Mouse (Mus musculus) lung, postnatal 4 days (tissue): ENCODE results near the gene Adamts2.
A peak's percentile ranks its signal among the peaks of the same experiment; 100 is the strongest.

Experiments
- DNase-seq, 2 experiments: peaks; one replicate each; pipeline ENCODE4 v3.0.0; 2021

Gene Adamts2

DNA sequence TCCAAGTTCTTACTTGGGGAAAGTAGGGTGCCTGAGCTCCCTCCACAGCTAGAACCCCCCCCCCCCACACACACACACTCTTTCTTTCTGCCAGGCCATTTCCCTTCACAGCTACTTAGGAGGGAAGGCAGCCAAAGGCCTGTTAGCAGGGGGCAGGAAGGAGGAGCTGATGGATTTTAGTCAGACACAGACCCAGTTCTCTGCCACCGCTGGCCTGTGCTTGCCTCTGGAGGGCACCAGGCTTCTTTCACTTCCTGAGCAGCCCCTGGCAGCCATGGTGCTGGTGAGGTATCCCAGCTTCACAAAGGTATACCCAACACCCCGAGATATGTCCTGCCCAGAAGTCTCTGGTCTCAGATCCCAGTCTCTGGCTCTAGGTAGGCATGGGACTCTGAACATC, 22.4 kb downstream of the Adamts2 start:
- peak; percentile 63 to 83 for DNase-seq

DNA sequence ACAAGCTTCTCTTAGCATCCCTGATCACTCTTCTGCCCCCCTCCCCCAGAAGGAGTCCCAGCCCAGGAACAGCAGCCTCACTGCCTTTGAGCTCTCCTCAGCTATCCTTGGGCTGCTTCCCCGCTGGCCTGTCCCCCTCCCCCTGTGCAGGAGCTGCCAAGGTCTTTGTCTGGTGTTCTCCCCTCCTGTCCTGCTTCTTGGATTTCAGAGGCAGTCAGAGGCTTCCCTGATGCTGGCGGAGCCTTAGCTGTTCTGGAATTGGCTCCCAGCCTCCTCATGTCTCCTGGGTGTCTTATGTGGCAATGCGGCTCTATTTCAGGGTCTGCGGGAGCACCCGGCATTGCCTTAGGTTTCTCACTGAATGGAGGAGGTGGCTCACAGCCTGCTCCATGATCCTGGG, 22.8 kb downstream of the Adamts2 start:
- peak in 1 of 2 experiments; percentile 74 for DNase-seq

DNA sequence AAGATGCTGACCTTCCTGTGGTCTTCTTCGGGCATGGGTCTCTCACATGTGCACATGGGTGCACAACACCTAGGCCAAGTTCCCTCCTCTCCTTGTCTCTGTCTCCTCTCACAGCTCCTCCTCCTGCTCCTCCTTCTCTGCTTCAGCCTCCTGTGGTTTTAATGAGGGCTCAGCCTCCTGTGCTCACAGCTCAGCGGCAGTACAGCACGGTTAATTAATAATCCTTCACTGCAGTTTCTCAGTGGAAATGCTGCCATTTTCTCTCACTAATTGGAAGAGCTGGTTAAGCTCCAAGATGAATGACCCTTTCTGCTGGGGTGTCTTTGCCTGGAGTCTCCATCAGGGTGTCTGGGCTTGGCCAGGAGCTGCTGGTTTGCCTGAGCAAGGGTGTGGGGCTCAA, 27.0 kb downstream of the Adamts2 start:
- DNase-seq = no peak

DNA sequence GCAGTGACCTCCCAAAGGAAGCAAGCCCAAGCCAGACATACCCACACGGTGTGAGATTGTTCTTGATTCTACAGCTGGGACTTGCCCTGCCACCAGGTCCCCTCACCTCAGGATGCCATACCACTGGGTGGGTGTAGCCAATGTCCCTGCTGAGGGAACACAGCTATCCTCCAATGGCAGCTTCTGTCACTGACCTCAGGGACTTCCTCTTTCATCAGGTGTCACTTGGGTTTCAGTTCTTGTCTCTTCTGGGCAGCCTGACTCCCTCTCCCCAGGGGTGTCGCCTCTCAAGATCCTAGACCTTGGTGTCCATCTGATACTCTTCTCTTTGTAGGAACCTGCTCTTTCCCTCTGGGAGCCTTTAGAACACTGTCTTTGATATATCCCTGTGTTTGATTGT, 28.6 kb downstream of the Adamts2 start:
- no peak for DNase-seq

DNA sequence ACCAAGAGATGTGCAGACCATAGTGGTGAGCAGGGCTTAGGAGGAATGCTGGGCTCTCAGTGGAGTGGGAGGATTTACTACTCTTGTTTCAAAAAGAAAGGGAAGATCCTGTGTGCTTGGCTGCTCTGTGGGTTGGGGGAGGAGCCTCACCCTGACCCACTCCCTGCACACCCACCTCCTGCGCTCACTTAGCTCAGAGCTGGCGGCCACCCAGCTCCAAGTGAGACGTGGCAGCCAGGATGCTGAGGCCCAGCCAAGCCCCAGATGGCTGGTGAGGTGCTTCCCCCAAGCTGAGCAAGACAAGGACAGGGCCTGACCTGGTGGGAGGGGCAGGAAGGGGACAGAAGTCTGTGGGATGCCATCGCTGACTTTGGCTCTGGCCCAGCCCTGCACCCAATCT, 30.4 kb downstream of the Adamts2 start:
- peak; percentile 77 to 91 for DNase-seq

DNA sequence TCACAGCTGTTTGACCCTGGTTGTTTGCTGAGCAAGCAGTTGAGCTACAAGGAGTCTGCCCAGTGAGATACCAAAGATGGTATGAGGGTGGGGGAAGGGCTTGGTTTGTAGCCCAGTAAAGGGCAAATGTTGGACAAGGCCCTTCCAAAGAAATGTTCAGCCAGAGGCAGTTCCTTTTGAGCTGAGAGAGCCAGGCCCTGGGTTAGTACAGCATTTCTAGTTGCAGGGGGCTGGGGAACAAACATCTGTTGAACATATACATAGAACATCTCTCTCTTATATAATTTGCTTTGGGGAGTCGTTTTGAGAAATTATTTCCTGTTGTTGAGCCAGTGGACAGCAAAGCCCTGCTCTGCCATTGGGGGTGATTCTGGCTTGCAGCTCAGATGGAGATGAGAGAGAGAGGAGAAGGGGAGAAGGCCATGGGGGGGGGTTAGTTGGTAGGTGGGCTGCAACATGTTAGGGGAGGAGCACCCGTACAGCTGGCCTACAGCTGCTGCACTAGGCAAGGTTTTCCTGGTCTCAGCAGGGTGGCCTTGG, 33.2 kb downstream of the Adamts2 start:
- peak in 1 of 2 experiments; percentile 68 for DNase-seq

DNA sequence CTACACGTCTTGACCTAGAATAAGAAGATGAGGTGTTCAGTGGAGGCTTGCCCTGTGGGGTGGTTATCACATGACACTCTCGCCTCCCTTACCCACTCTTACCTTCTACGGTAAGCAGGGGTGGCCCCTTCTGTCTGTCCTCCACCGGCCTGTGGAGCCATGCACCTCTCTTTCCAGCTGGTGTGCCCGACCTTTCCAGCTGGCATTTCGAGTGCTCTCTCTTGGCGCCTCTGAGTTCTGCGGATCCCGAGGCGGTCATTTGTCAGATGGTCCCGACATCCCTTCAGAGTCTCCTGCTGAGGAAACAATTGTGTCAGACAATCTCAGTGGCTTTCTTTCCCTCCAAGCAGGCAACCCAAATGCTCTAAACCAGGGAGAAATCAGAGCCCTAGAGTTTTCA, 35.1 kb downstream of the Adamts2 start:
- no peak for DNase-seq

DNA sequence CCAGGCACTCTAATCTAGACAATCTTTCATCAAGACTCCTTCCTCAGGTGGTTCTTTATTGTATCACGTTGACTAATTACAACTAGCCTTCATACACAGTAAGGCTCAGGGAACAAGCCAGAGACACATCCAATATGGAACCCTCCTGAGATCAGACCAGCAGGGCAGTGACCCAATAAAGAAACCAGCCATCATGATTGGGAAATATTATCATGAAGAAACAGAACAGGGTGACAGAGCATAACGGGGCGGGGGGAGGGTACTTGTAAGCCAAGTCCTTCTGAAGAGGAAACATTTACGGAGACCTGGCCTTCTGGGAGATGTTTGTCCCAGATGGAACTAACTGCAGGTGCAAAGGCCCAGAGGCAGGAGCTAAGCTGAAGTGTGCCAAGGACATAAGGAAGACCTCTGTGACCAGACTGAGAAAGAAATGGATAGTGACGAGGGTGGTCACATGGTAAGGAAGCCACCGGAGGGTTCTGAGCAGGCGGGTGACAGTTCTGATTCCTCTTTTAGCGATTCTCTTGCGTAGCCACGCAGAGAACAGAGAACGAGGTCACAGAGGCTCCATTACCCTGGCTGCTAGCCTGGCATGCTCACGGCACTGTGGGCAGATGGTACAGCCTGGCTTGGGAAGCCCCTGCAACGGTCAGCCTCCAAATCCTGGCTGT, 36.4 kb downstream of the Adamts2 start:
- no peak for DNase-seq

DNA sequence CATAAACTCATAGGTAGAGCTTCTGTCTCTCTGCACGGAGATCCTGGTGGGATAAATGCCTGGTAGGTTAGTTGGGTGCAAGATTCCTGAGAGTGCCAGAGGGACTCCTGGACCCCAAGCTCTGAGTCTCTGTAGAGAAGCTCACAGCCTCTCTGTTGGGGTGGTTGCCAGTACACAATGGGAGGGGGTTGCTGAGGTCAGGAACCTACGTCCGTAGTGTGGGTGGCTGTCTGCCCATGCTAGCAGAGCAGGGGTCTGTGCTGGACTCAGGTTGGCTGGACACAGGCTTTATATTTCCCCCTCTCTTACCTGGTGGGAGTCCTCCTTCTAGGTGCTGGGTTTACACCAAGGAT, 37.0 kb downstream of the Adamts2 start:
- no peak for DNase-seq

DNA sequence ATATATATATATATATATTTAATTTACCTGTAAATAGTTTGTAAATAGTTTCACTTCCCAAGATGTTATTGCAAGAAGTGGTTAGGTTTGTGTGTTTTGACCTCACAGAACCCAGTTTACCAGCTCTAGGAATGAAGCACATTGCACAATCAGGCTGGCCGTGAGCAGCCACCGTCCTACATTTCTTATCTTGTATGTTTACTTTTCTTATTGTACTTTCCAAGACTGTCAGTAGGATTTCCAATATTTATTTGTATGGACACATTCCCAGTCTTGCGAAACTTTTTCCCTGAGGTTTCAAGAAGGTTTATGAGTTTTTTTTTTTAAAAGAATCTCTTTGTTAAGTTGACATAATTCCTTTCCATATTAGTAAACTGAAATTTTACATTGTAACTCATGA, 40.7 kb downstream of the Adamts2 start:
- DNase-seq = no peak

DNA sequence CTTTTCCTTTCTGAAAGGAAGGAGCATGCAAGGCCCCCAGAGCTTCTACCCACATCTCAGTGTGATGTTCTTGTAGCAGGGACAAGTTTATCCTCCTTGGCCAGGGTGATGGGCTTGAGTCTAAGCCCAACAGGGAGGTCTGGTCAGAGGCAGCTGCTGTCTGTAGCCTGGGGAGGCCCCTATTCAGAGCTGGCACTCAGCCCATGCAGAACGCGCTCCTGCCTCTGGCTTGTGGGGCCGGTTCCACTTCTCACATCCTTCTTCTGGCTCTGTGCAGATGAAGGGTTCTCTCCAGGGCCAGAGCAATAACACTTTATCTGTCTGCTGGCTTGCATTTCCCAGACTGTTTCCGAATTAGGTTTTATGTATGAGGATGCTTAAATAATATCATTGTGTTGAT, 44.3 kb downstream of the Adamts2 start:
- peak; percentile 56 to 87 for DNase-seq

DNA sequence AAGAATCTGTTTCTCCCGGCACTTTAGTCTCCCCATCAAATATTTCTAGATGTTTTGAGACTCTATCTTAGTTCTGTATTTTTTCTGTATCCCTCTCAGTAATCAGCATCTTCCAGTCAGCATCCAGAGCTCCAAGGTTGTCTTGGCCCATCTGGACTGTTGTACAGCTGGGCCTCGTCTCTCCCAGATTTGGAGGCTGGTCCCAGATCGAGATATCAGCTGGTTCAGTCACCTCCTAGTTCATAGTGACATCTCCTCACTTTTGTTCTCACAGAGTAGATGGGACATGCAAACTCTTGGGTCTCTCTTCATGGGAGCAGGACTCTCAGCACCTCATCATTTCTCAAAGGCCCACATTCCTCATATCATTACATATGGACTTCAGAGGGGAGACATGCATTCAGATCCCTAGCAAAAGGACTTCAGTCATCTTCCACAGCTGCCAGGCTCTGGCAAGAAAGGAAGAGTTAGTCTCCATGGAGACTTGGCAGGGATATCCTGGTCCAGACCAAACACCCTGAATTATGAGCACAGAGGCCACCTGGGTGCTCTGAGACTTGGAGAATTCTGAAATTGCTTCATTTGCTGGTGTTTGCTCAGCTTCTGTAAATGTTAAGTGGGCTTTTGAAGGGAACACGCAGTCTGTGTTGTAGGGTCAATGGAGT, 46.4 kb downstream of the Adamts2 start:
- DNase-seq = no peak

DNA sequence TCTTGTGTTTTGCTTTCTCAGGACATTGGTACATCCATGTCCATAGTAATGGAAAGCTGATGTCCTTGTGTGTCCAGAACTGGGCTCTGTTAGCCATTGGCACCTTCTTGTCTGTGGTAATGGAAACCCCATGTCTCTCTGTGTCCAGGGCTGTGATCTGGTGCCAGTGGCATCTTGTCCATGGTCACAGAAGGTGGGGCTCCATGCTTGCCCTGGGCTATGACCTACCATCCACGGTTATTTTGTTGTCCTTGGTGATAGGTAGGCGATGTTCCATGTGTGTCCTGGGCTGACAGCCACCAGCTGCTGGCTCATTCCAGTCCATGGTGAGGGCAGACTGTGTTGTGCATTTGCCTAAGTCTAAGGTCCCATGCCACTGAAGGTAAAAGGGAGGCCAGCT, 48.2 kb downstream of the Adamts2 start:
- no peak for DNase-seq

DNA sequence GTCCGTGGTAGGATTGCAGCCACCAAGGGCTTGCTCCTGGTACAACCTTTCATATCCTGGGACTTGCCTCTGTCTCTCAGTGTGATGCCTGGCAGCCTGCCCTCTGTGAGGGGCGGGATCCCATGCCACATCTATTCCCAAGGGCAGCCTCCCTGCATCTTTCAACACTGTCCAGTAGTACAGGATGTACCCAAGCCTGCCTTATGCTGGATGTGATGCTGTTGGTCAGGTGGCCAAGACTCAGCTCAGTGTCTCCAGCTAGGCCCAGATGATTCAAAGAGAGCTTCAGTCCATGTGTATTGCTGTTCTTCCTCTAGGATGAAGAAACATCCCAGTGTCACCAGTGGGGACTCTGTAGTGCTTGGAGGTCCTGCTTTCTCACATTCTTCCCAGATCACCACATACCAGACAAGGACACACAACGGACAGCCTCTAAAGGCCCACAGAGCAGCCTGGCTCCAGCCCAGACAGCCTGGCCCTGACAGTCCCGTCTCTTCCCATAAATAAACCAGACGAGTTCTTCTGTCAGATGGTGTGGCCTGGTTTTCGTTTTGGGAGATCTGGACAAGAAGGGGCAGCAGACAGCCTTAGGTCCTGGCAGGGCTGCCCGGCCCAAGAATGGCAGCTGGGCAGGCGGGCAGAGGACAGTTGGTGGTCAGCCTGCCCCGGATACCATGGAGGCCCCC, 52.0 kb downstream of the Adamts2 start:
- peak in 1 of 2 experiments; percentile 69 for DNase-seq

DNA sequence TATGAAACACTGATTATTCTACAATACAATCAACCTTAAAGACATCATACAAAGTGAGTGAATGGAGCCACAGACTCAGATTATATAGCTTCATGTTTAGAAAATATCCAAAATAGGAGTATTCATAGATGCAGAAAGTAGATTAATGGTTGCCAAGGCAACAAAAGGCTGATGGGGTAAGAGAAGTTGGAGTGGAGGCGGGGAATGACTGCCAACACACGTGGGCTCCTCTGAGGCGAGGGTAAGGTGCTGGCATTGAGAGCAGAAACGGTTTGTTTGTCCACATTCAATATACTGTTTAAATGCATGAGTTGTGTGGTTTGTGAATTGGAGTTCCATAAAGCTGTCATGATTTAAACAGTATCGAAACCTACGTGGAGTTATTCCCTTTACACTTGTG, 56.9 kb downstream of the Adamts2 start:
- no peak for DNase-seq

DNA sequence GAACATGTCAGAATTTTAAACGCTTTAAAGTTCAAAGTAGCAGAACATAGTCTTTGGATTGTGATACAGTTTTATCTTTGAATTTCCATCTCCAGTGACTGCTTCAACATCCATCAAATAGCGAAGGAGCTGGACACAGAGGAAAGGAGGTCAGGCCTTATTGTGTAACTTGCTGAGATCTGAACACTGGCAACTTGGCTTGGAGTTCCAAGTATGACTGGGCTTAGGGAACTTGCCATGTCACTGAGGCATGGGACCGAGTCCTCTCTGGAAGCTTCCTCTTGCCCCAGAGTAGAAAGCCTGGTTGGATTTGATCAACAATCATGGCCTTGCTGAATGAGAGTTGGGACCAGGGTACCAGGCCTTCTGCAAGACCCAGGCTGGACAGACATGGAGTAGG, 60.3 kb downstream of the Adamts2 start:
- DNase-seq = no peak

DNA sequence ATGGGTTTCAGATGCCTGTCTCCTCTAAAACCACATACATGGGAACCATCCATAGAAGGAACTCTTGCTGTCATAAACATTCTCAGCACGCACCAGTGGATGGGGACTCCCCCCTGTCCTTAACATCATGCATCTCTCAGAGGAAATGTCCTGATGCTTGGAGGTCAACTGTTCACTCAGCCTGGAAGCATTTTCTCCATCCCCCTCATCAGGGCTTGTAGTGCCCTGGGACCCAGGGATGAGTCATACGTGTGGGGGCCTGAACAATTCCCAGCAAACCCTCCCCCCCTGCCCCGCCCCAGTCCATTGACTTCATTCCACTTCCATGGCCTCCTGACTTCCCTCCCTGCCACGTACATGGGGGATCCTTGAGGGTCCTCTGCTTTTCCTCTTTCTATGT, 62.9 kb downstream of the Adamts2 start:
- no peak for DNase-seq

DNA sequence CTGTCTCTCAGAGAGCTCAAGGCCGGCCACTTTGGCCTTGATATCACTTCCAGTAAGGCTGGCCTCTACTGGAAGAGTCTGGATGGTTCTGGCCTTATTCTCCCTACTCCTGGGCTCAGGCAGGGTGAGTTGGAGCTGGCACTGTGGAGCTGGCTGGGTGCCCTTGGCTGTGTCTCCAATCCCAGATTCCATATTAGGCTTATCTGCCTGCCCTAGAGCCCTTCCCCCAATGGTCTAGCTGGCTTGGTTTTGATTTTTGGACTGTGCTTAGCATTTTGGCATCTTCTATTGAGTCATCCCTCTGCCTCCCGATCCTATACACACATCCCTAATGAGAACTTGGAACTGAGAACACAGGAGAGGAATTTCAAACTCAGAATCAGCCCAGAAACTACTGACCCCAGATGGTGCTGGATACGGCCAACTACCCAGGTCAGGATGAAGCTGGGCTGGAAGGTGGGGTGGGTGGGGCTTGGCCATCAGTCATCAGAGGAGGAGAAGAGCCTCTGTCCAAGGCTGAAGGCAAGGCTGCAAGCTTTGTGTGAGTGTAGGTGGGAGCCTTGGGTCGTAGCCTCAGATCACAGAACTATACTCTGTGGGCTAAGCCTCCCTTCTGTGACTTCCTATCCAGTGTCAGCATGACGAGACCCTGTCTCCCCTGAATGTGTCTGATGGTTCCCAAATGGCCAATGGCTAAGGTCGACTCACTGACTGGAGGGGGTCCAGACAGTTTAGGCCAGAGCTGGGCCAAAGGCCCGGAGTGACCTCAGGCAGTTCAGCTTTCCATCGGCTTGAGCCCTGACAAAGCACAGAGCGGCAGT, 67.9 kb downstream of the Adamts2 start:
- peak; percentile 63 to 82 for DNase-seq

DNA sequence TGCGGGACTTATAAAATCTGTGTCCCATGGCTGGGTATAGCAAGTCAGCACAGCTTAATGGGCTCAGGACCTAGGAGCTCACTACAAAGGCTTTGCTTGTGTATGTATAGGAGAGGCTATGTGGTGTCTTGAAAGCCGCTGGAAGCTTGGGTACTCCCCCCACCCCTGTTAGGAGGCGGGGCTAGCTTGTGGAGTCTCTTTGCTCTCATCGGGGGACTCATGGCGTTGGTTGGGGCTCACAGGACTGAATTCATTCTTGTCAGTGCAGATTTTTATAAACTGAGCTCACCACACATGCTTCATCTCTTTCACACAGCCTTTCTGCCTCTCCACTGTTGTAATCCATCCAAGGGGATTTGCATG, 68.5 kb downstream of the Adamts2 start:
- no peak for DNase-seq

DNA sequence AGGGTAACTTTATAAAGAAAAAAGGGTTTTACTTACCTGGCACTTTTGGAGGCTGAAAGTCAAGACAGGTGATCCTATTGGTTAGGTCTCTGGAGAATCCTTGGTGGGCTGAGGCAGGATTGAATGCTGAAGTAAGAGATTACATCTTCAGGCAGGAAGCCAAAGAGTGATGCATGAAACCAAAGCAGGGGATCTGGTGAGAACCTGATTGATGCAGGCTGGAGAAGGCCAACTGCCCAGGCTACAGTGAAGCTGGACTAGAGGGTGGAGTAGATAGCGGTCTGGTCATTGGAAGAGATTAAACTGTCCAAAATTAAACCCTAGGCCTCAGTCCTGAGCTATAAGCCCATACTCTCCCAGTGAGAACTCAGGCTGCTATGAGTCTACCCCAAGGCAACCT, 69.0 kb downstream of the Adamts2 start:
- DNase-seq = no peak

DNA sequence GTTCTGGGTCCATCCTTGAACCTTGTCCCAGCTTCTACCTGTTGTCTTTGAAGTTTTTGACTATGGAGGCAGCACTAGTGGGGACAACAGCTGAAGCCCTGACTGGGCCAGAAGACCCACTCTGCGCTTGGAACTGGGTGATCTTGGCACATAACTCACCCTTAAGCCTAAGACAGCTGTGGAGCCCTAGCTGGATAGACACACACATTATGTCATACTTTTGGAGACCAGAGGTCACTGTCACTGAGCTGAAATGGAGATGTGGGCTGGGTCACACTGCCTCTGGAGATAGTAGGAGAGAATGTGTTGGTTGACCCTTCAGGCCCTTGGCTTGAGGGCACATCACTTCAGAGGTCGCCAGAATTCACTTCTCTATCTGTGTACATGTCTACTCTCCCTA, 69.5 kb downstream of the Adamts2 start:
- no peak for DNase-seq

DNA sequence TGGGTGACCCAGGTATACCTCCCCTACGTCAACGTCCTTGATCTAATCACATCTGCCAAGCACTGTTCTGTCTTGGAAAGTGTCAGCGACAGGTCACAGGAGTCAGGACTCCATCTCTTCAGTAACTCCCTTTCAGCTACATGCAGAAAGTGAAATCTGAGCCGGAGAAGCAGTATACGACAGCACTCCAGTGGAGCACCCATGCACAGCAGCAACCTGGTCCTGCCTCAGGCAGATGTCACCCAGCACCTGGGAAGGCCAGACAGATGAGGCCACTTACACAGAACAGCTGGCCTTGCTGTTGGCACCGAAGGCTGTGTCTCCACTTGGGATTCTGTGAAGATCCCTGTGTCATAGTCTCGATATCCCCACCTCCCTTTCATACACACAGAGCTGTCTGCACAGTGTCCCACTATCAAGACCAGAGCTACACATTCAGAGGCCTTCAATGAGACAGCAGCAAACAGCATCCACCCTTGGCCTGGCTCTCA, 70.0 kb downstream of the Adamts2 start:
- DNase-seq = no peak

DNA sequence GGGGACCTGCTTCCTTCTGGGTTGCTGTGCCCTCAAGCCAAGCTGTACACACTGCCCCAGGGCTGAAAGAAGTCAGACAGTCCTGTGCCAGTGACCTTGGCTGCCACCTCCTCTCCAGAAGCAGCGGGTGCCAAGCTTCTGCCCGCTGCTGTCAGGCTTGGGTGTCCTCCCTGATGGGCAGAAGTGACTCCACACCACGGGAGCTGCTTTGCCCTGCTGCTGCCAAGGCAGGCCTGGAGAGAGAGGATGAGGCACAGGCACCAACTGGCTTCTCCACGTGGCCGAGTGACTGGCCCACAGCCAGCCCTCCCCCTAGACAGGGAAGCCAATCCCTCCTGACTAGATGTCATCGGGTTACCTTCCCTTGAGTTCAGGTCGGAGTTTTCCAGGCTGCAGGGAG, 71.0 kb downstream of the Adamts2 start:
- DNase-seq = peak in 1 of 2 experiments; percentile 30
